8 mouse cellular contexts compared by ENCODE assay signal in the genomic region with DNA sequence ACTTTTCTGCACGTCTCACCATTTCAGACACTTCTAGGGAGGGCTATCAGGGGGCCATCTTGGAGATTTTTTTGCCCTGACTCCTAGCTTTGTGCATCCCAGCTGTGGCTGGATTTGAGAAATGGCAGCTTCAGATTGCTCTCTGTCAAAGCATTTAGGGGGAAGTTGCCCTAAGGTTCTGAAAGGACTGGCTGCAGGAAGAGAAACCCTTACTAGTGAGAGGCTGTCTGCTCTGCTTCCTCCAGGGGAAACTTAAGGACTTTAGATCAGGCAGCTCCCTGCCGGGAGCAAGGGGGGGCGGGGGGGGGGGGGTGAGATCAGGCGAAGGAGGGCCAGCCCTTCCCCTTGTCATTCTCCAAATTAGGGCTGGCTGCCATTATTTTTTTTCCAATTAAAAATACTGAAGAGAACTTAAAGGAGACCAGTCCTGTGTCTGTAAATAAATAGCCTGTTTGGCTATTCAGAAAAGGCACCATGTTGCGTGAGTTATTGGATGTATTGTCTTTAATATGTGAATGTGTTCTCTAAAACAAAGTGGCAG.
DNase-seq lines count a peak whose midpoint lies in the region; ATAC-seq lines count a peak whose summit lies in the region.

No protein-coding gene starts in this region.

- DNase-seq in layer of hippocampus, postnatal 10 days (ENCODE audit: low spot score in 2 of 2): peak; percentile 22 to 28
- DNase-seq in layer of hippocampus, adult 9-10 months (ENCODE audit: low spot score): no peak
- DNase-seq in cerebellum, adult 8-10 months: peak; percentile 14
- peak; percentile 58 for DNase-seq in limb, embryonic 10.5 days (ENCODE audit: low spot score)
- DNase-seq in midbrain, embryonic 14.5 days: peak; percentile 52
- no peak for DNase-seq in urinary bladder, postnatal 36 days (ENCODE audit: low spot score in 2 of 2)
- no peak for DNase-seq in right cerebral cortex, postnatal 4 days

- H3K9ac ChIP-seq in heart, embryonic 11.5 days (ENCODE audit: low read depth, low read length): no peak overlapping the region
- H3K9ac ChIP-seq in midbrain, embryonic 14.5 days (replicated peaks; ENCODE audit: low read length): no peak overlapping the region

- no peak overlapping the region for H3K4me3 ChIP-seq in heart, embryonic 11.5 days (ENCODE audit: low read depth, low read length)
- H3K4me3 ChIP-seq in limb, embryonic 10.5 days: peak overlapping the region; percentile 41
- 0 out of 2 replicates have a peak overlapping the region, but pooled peaks have one; percentile 24 for H3K4me3 ChIP-seq in midbrain, embryonic 14.5 days (replicated peaks; ENCODE audit: low read depth, low read length)

- 12% methylated on average over 5 of the region's 5 CpGs for WGBS in heart, embryonic 11.5 days (ENCODE audit: insufficient replicate concordance)
- 4% methylated on average over 5 of the region's 5 CpGs for WGBS in limb, embryonic 10.5 days
- WGBS in midbrain, embryonic 14.5 days: 3% methylated on average over 5 of the region's 5 CpGs

- no peak for ATAC-seq in heart, embryonic 11.5 days (replicated peaks; ENCODE audit: insufficient number of reproducible peaks, low FRiP score, low TSS enrichment)
- ATAC-seq in midbrain, embryonic 14.5 days (ENCODE audit: low FRiP score, low TSS enrichment): no peak

- no peaks in the 10 kb centered on the region for H3K36me3 ChIP-seq in heart, embryonic 11.5 days (ENCODE audit: control insufficient read depth, insufficient read depth, low read length)
- no peaks in the 10 kb centered on the region for H3K36me3 ChIP-seq in limb, embryonic 10.5 days
- no peaks in the 10 kb centered on the region for H3K36me3 ChIP-seq in midbrain, embryonic 14.5 days (ENCODE audit: control insufficient read depth, insufficient read depth, low read length)

- H3K9me3 ChIP-seq in heart, embryonic 11.5 days (replicated peaks; ENCODE audit: control insufficient read depth, low read length): no peaks in the 10 kb centered on the region
- H3K9me3 ChIP-seq in limb, embryonic 10.5 days (replicated peaks): no peaks in the 10 kb centered on the region
- no peaks in the 10 kb centered on the region for H3K9me3 ChIP-seq in midbrain, embryonic 14.5 days (ENCODE audit: control insufficient read depth, low read length)

- peak overlapping the region; percentile 75; the same call in 1 of the 2 replicates for H3K27ac ChIP-seq in heart, embryonic 11.5 days (ENCODE audit: low read depth, low read length)
- H3K27ac ChIP-seq in limb, embryonic 10.5 days: peak overlapping the region; percentile 79
- peak overlapping the region; percentile 90 for H3K27ac ChIP-seq in midbrain, embryonic 14.5 days (replicated peaks; ENCODE audit: low read depth, low read length)

- H3K27me3 ChIP-seq in heart, embryonic 11.5 days (ENCODE audit: control insufficient read depth, insufficient read depth, low read length): no peaks in the 10 kb centered on the region
- no peaks in the 10 kb centered on the region for H3K27me3 ChIP-seq in limb, embryonic 10.5 days (ENCODE audit: low read depth, poor library complexity, severe bottlenecking)
- no peaks in the 10 kb centered on the region for H3K27me3 ChIP-seq in midbrain, embryonic 14.5 days (ENCODE audit: control insufficient read depth, insufficient read depth, low read length)

- H3K4me1 ChIP-seq in heart, embryonic 11.5 days (ENCODE audit: control insufficient read depth, insufficient read depth, low read length): peaks cover 23% of the 10 kb centered on the region
- H3K4me1 ChIP-seq in limb, embryonic 10.5 days: peaks cover 45% of the 10 kb centered on the region
- peaks cover 25% of the 10 kb centered on the region for H3K4me1 ChIP-seq in midbrain, embryonic 14.5 days (ENCODE audit: control insufficient read depth, insufficient read depth, low read length)

- H3K4me2 ChIP-seq in heart, embryonic 11.5 days: peak overlapping the region; percentile 66
- H3K4me2 ChIP-seq in midbrain, embryonic 14.5 days (ENCODE audit: low read length): peak overlapping the region; percentile 61

Comparison
In these comparisons a context has a peak if more than half of its experiments do, and no peak if none do; other contexts are left out.
1. DNase-seq: peak in layer of hippocampus, postnatal 10 days (2 of 2), cerebellum, adult 8-10 months (single experiment), limb, embryonic 10.5 days (single experiment) and midbrain, embryonic 14.5 days (single experiment); none in layer of hippocampus, adult 9-10 months (single experiment), urinary bladder, postnatal 36 days (0 of 2) and right cerebral cortex, postnatal 4 days (single experiment).
2. Peak in every context shown above with its lines, with median percentiles within 50 percentile points of each other: H3K27ac ChIP-seq.